8 mouse cellular contexts compared by ENCODE assay signal in the genomic region with DNA sequence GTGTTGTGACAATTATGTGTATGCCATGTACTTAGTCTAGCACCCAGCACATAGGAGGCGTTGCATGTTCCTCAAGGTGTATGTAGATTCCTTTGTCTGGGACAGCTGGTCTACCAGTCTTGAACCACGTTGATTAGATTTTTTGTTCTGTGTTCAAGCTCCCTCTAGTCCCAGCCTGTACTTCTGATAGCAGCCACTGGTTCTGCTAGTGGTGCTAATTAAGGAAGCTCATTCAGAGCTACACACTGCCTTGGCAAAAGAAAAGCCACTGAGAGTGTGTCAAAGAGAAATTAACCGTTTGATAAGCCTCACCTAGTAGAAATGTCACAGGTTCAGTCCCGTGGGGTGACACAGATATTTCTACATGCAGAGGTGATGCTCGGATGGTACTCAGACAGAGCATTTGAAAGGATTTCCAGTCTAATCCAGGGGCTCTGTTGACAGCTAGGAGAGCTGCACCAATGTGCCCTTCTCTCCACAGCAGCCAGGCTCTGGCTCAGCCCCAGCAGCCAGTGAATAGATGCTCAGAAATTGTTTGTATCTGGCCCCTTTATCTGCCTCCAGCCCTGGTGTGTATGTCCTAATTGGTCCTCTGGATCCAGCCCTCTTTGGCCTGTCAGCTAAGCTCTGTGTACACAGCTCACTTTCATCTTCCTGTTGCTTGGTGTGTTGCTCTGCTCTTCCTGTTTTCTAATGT.
DNase-seq lines count a peak whose midpoint lies in the region; ATAC-seq lines count a peak whose summit lies in the region.

No protein-coding gene starts in this region.

- peak; percentile 26 to 52 for DNase-seq in cerebellum, postnatal 10 days
- no peak for DNase-seq in cerebellum, adult 11 months
- DNase-seq in left cerebral cortex, adult 11 months (ENCODE audit: low spot score) = peak; percentile 52
- DNase-seq in right cerebral cortex, adult 18-20 months = peak; percentile 63
- DNase-seq in kidney, adult 8-10 months = no peak
- no peak for DNase-seq in thymus, postnatal 10 days (ENCODE audit: low spot score in 2 of 2)
- DNase-seq in kidney, postnatal 36 days = no peak

- ATAC-seq in frontal cortex, adult (ENCODE audit: low TSS enrichment) = peak; percentile 94

Comparison
In these comparisons a context has a peak if more than half of its experiments do, and no peak if none do; other contexts are left out.
1. DNase-seq: peak in cerebellum, postnatal 10 days (2 of 2), left cerebral cortex, adult 11 months (single experiment) and right cerebral cortex, adult 18-20 months (single experiment); none in cerebellum, adult 11 months (single experiment), kidney, adult 8-10 months (0 of 2), thymus, postnatal 10 days (0 of 2) and kidney, postnatal 36 days (0 of 2).